Mouse (Mus musculus) thymus, postnatal 4 days (tissue): ENCODE results near the gene Olfr136.

ENCODE experiments used
- DNase-seq: peaks from one replicate; pipeline ENCODE4 v3.0.0; 2021

Gene Olfr136

GRCm38 (mm10) chr17:38329531-38329930, at the start of gene Olfr136:
Olfr136 (plus strand) TSS chr17:38329831.
- no peak for DNase-seq

- DNase-seq = no peak
These were observed 22.2 kb upstream of the Olfr136 start, which contains the start of gene Olfr137 for GRCm38 (mm10) chr17:38307470-38307869. Olfr137 (minus strand) TSS chr17:38307570.
